9 mouse cellular contexts compared by ENCODE assay signal in the genomic region with DNA sequence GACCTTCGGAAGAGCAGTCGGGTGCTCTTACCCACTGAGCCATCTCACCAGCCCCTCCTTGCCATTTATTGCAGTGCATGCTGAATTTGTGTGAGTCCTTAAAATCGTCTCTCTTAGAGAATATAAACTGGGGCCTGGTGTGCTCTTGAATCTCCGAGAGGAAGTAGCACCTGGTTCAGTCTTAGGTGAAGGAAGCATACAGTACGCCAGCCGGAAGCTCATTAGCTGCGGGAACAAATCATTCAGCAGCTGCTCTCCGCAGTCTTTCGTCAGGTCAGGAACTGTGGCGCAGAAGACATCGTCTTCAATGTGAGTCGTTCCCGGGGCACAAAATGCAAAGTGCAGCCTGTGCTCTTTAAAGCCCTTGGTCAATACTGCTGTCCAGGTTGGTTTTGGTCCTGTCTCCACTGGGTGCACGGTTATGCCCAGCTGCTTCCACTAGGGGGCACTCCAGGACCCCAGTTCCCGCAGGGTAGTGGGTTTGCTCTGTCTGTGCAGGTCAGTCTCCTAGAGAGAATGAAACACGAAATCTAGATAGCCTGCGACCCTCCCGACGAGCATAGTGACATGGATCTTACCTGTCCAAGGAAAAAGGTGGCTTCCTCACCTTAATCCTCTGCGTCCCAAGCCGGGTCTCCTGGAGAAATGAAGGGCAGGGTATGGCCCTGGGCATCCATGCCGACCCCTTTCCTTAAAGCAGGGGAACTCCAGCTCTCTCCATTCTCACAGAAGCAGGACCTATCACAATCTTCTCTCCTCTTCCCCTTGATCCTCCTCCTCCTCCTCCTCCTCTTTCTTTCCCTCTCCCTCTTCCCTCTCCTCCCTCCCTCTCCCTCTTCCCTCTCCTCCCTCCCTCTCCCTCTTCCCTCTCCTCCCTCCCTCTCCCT. TPM values are rescaled to one million over a fixed set of nuclear protein-coding genes. Genes with fewer than 3 reads are reported as not detected.
DNase-seq lines count a peak whose midpoint lies in the region; ATAC-seq and TF ChIP-seq lines count a peak whose summit lies in the region.
"Had no signal": no experiment of that assay in that cellular context is flagged by ENCODE, and none has a peak within 500 bp of the region (broad histone marks: within the 10 kb centered on the region; RNA-seq: fewer than 3 reads in every experiment).

No protein-coding gene starts in this region.

- H3K79me2 ChIP-seq in MEL (ENCODE audit: control insufficient read depth, insufficient read depth, low read length, poor library complexity), result no peaks in the 10 kb centered on the region

- peak; percentile 61 for DNase-seq in MEL (ENCODE audit: low read depth, low spot score)
- peak; percentile 72 to 83 for DNase-seq in cerebellum, adult 2 months
- peak; percentile 81 for DNase-seq in forelimb bud, embryonic 11.5 days (ENCODE audit: low read depth, low spot score)
- peak; percentile 64 for DNase-seq in layer of hippocampus, adult 9-10 months (ENCODE audit: low spot score)
- peak; percentile 88 for DNase-seq in ovary, postnatal 14 days (ENCODE audit: low spot score)
- DNase-seq in thymus, postnatal 14 days, result peak; percentile 77

- H3K36me3 ChIP-seq in MEL (ENCODE audit: control insufficient read depth in 1 of 2, insufficient read depth in 2 of 2, low read length in 2 of 2), result no peaks in the 10 kb centered on the region
- H3K36me3 ChIP-seq in lung, embryonic 15.5 days, result no peaks in the 10 kb centered on the region

- H3K9ac ChIP-seq in MEL (ENCODE audit: control insufficient read depth, low read depth, low read length, poor library complexity, severe bottlenecking), result no peak overlapping the region
- no peak overlapping the region for H3K9ac ChIP-seq in lung, embryonic 15.5 days

- peak overlapping the region; percentile 30; the same call in 1 of the 2 replicates for H3K4me2 ChIP-seq in lung, embryonic 15.5 days

- no peak for TF ChIP-seq EP300 in MEL (IDR thresholded peaks at IDR 0.05; ENCODE audit: low read depth in 1 of 2, low read length in 2 of 2)

- H3K9me3 ChIP-seq in MEL (replicated peaks; ENCODE audit: insufficient read depth, low read length), result no peaks in the 10 kb centered on the region
- H3K9me3 ChIP-seq in lung, embryonic 15.5 days, result no peaks in the 10 kb centered on the region

- H3K27me3 ChIP-seq in MEL (ENCODE audit: control insufficient read depth in 1 of 2, insufficient read depth in 2 of 2, low read length in 2 of 2), result no peaks in the 10 kb centered on the region
- no peaks in the 10 kb centered on the region for H3K27me3 ChIP-seq in cerebellum, adult 2 months (ENCODE audit: control insufficient read depth, insufficient read depth, low read length)
- no peaks in the 10 kb centered on the region for H3K27me3 ChIP-seq in lung, embryonic 15.5 days

- H3K4me1 ChIP-seq in MEL (ENCODE audit: control insufficient read depth in 1 of 2, insufficient read depth in 2 of 2, low read length in 2 of 2), result 0 out of 4 replicates have a peak, but pooled peaks cover 0 to 1% of the 10 kb centered on the region in 2 experiments
- H3K4me1 ChIP-seq in cerebellum, adult 2 months (ENCODE audit: control insufficient read depth, insufficient read depth, low read length), result no peaks in the 10 kb centered on the region; the same call in 1 of the 2 replicates
- H3K4me1 ChIP-seq in lung, embryonic 15.5 days, result peaks cover 6% of the 10 kb centered on the region

- no peak overlapping the region for H3K27ac ChIP-seq in MEL (ENCODE audit: control insufficient read depth, low read depth, low read length)
- H3K27ac ChIP-seq in cerebellum, adult 2 months (ENCODE audit: insufficient read depth, low read length), result no peak overlapping the region
- no peak overlapping the region for H3K27ac ChIP-seq in lung, embryonic 15.5 days

- peak; percentile 86 to 92 for ATAC-seq in hematopoietic stem cell, adult 5-6 weeks (replicated peaks in 1 of 2; ENCODE audit: insufficient read depth in 1 of 2, low FRiP score in 2 of 2, low TSS enrichment in 1 of 2, low read depth in 1 of 2, poor library complexity in 2 of 2, severe bottlenecking in 2 of 2)
- ATAC-seq in lung, embryonic 15.5 days (ENCODE audit: borderline replicate concordance, extremely low read depth, low FRiP score, low TSS enrichment), result peak; percentile 74

- 23% methylated on average over 22 of the region's 22 CpGs for WGBS in cerebellum, adult 2 months
- WGBS in lung, embryonic 15.5 days, result 24% methylated on average over 22 of the region's 22 CpGs

- TF ChIP-seq POLR2A in MEL (IDR thresholded peaks at IDR 0.05; ENCODE audit: control insufficient read depth in 1 of 2, insufficient read depth in 1 of 2, low read depth in 1 of 2, low read length in 2 of 2, poor library complexity in 1 of 2), result no peak
- TF ChIP-seq POLR2A in cerebellum, adult 2 months (IDR thresholded peaks at IDR 0.05; ENCODE audit: borderline replicate concordance, insufficient read depth, low read length), result no peak

- peak; percentile 90 for TF ChIP-seq RAD21 in MEL (IDR thresholded peaks at IDR 0.05; ENCODE audit: low read depth, low read length)

- no peak overlapping the region for H3K4me3 ChIP-seq in MEL (ENCODE audit: control insufficient read depth in 1 of 2, insufficient read depth in 1 of 2, low read depth in 2 of 2, low read length in 2 of 2)
- H3K4me3 ChIP-seq in cerebellum, adult 2 months (replicated peaks; ENCODE audit: insufficient read depth, low read depth, low read length), result peak overlapping the region; percentile 33
- H3K4me3 ChIP-seq in lung, embryonic 15.5 days, result no peak overlapping the region
- H3K4me3 ChIP-seq: myocyte had no signal

- TF ChIP-seq CTCF in MEL (IDR thresholded peaks at IDR 0.05 in 2 of 3, conservative IDR thresholded peaks at IDR 0.05 in 1 of 3; ENCODE audit: control insufficient read depth in 1 of 3, insufficient read depth in 1 of 3, low read depth in 2 of 3, low read length in 3 of 3, poor library complexity in 1 of 3, severe bottlenecking in 1 of 3), result peak; percentile 87 to 97 (median 96)
- TF ChIP-seq CTCF in cerebellum, adult 2 months (IDR thresholded peaks at IDR 0.05; ENCODE audit: borderline replicate concordance, insufficient read depth, low read depth, low read length), result peak; percentile 94

TF ChIP-seq in MEL, 35 proteins besides CTCF, POLR2A, EP300 and RAD21:
- no peak for TF ChIP-seq MAZ (IDR thresholded peaks at IDR 0.05; ENCODE audit: low read depth, low read length)
- no peak for TF ChIP-seq CHD1 (IDR thresholded peaks at IDR 0.05; ENCODE audit: low read depth, low read length)
- no peak for TF ChIP-seq POLR2AphosphoS2 (IDR thresholded peaks at IDR 0.05; ENCODE audit: low read length)
- no peak for TF ChIP-seq JUND (IDR thresholded peaks at IDR 0.05; ENCODE audit: low read depth, low read length)
- no peak for TF ChIP-seq USF1 (IDR thresholded peaks at IDR 0.05; ENCODE audit: low read depth, low read length)
- no peak for TF ChIP-seq MAX (IDR thresholded peaks at IDR 0.05; ENCODE audit: low read length)
- TF ChIP-seq ZC3H11A (IDR thresholded peaks at IDR 0.05; ENCODE audit: low read depth, low read length), result peak; percentile 78
- no peak for TF ChIP-seq ELF1 (IDR thresholded peaks at IDR 0.05; ENCODE audit: low read depth, low read length)
- TF ChIP-seq MYB (IDR thresholded peaks at IDR 0.05; ENCODE audit: low read depth, low read length), result no peak
- no peak for TF ChIP-seq TBP (IDR thresholded peaks at IDR 0.05; ENCODE audit: low read depth, low read length)
- no peak for TF ChIP-seq POLR2AphosphoS5 (IDR thresholded peaks at IDR 0.05; ENCODE audit: borderline replicate concordance, low read depth, low read length)
- peak; percentile 71 for TF ChIP-seq SMC3 (IDR thresholded peaks at IDR 0.05; ENCODE audit: low read depth, low read length)
- no peak for TF ChIP-seq ZMIZ1 (IDR thresholded peaks at IDR 0.05; ENCODE audit: low read depth, low read length)

RNA-seq across cellular contexts. Expression of gene Efhd1, which starts 18.0 kb away (rescaled TPM):
- not detected in 2 replicates for total RNA-seq in MEL (2012; rRNA removed)
- under 1 TPM in 1 of 2 experiments, not detected in 1; 0.15 TPM for polyA plus RNA-seq in MEL (2012; ENCODE audit: insufficient read depth in 1 of 2, insufficient read length in 2 of 2, low read depth in 1 of 2, low replicate concordance in 2 of 2, missing spikeins in 1 of 2)
- 61.8 and 65.7 TPM in 2 replicates for polyA plus RNA-seq in cerebellum, adult 2 months (2012; rRNA removed)
- not detected in 2 replicates for total RNA-seq in hematopoietic stem cell, adult 5-6 weeks (2017)
- polyA plus RNA-seq in lung, embryonic 15.5 days (2015; fragmentation: Nextera tagmentation; extraction: Ambion mirVana), result 0.20 and 0.41 TPM in 2 replicates

RNA-seq across cellular contexts. Expression of gene Eif4e2, which starts 32.5 kb away (rescaled TPM):
- total RNA-seq in MEL (2012; rRNA removed), result 165 and 171 TPM in 2 replicates
- polyA plus RNA-seq in MEL (2012; ENCODE audit: insufficient read depth in 1 of 2, insufficient read length in 2 of 2, low read depth in 1 of 2, low replicate concordance in 2 of 2, missing spikeins in 1 of 2), result 100 to 1,000 TPM; 132 to 220 TPM
- 51.4 and 56.2 TPM in 2 replicates for polyA plus RNA-seq in cerebellum, adult 2 months (2012; rRNA removed)
- 123 and 155 TPM in 2 replicates for total RNA-seq in hematopoietic stem cell, adult 5-6 weeks (2017)
- polyA plus RNA-seq in lung, embryonic 15.5 days (2015; fragmentation: Nextera tagmentation; extraction: Ambion mirVana), result 161 and 163 TPM in 2 replicates

RNA-seq across cellular contexts. Expression of gene Chrng, which starts 41.7 kb away (rescaled TPM):
- total RNA-seq in MEL (2012; rRNA removed), result not detected in 2 replicates
- polyA plus RNA-seq in MEL (2012; ENCODE audit: insufficient read depth in 1 of 2, insufficient read length in 2 of 2, low read depth in 1 of 2, low replicate concordance in 2 of 2, missing spikeins in 1 of 2), result not detected
- not detected in 2 replicates for polyA plus RNA-seq in cerebellum, adult 2 months (2012; rRNA removed)
- total RNA-seq in hematopoietic stem cell, adult 5-6 weeks (2017), result not detected in 2 replicates
- 0.12 and 0.25 TPM in 2 replicates for polyA plus RNA-seq in lung, embryonic 15.5 days (2015; fragmentation: Nextera tagmentation; extraction: Ambion mirVana)

RNA-seq across cellular contexts. Expression of gene Chrnd, which starts 55.8 kb away (rescaled TPM):
- total RNA-seq in MEL (2012; rRNA removed), result not detected in 2 replicates
- not detected for polyA plus RNA-seq in MEL (2012; ENCODE audit: insufficient read depth in 1 of 2, insufficient read length in 2 of 2, low read depth in 1 of 2, low replicate concordance in 2 of 2, missing spikeins in 1 of 2)
- polyA plus RNA-seq in cerebellum, adult 2 months (2012; rRNA removed), result not detected in 2 replicates
- not detected in 2 replicates for total RNA-seq in hematopoietic stem cell, adult 5-6 weeks (2017)
- 0.06 and 0.24 TPM in 2 replicates for polyA plus RNA-seq in lung, embryonic 15.5 days (2015; fragmentation: Nextera tagmentation; extraction: Ambion mirVana)

Comparison
In these comparisons a context has a peak if more than half of its experiments do, and no peak if none do; other contexts are left out.
1. RNA of gene Efhd1, which starts 18.0 kb away (polyA plus RNA-seq): 61.8 to 65.7 TPM in cerebellum, adult 2 months; 0.20 to 0.41 TPM in lung, embryonic 15.5 days and 0.15 TPM in MEL; every median in the first group is over 10 times any median in the second.
2. Peak in every context shown above with its lines, with median percentiles within 50 percentile points of each other: DNase-seq.